Mouse (Mus musculus) E14TG2a.4 (cell line): ENCODE measurements around the gene Hdgf.

Experiments used
- H3K27me3 ChIP-seq: 2 replicates; pipeline ENCODE4 v1.6.1; 2014; ENCODE audit warnings: low read length, control low read depth; ENCODE audit not compliant: insufficient read depth
- H3K36me3 ChIP-seq: 2 replicates; pipeline ENCODE4 v1.6.1; 2014; ENCODE audit warnings: low read length, control low read depth; ENCODE audit not compliant: insufficient read depth
- H3K4me1 ChIP-seq: replicated peaks from 2 replicates; pipeline ENCODE4 v1.6.1; 2014; ENCODE audit warnings: low read depth, low read length, control low read depth
- H3K4me3 ChIP-seq: replicated peaks from 2 replicates; pipeline ENCODE4 v1.5.1; 2014; ENCODE audit warnings: mild to moderate bottlenecking, low read length
- H3K9me3 ChIP-seq: 2 replicates; pipeline ENCODE4 v1.6.1; 2014; ENCODE audit warnings: low read length, control low read depth
- CTCF ChIP-seq: conservative IDR thresholded peaks from 2 replicates; pipeline ENCODE4 v1.5.1; 2014; ENCODE audit warnings: low read length
- NANOG ChIP-seq: IDR thresholded peaks from 2 replicates; pipeline ENCODE4 v1.6.1; 2014; ENCODE audit warnings: borderline replicate concordance, low read length, mixed read lengths
- POU5F1 ChIP-seq: IDR thresholded peaks from 2 replicates; pipeline ENCODE4 v1.6.1; 2014; ENCODE audit warnings: low read length, borderline replicate concordance

The Hdgf gene

DNA sequence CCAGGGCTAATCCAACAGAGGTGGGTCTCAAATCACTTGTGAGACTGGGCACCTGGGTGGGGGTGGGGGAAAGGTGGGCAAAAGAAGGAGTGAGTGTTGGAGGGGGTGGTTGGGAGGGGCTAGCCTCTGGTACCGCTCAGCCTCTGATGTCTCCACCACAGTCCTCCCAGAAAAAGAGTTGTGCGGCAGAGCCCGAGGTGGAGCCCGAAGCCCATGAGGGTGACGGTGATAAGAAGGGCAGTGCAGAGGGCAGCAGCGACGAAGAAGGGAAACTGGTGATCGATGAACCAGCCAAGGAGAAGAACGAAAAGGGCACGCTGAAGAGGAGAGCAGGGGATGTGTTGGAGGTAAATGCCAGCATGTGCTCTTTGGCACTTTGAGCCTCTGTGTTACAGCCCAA lies 7.8 kb downstream of the Hdgf start:
- Histone ChIP-seq H3K4me3 (peak overlapping the region; percentile 96; the same call in 1 of the 2 replicates), H3K4me1 (peaks cover 91% of the 10 kb centered on the region), H3K9me3 (no peaks in the 10 kb centered on the region), H3K36me3 (peaks cover 82% of the 10 kb centered on the region), H3K27me3 (no peaks in the 10 kb centered on the region)
- TF ChIP-seq CTCF (no peak), POU5F1 (no peak), NANOG (no peak)

DNA sequence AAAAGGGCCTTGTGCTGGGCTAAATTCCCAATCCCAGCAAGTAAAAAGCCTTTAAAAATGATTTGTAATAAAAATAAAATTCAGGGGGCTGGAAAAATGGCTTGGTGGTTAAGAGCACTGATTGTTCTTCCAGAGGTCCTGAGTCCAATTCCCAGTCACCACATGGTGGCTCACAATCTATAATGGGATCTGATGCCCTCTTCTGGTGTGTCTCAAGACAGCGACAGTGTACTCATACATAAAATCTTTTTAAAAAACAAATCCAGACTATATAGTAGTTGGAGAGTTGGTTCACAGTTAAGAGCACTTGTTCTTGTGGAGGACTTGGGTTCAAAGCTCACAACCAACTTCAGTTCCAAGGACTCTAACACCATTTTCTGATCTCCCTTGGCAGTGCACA lies 10.9 kb downstream of the Hdgf start:
- Histone ChIP-seq H3K4me1 (peaks cover 85% of the 10 kb centered on the region), H3K9me3 (no peaks in the 10 kb centered on the region), H3K36me3 (peaks cover 81% of the 10 kb centered on the region), H3K4me3 (no peak overlapping the region), H3K27me3 (no peaks in the 10 kb centered on the region)
- TF ChIP-seq NANOG (no peak), POU5F1 (no peak), CTCF (0 out of 2 replicates have a peak, but pooled peaks have one; percentile 3)

DNA sequence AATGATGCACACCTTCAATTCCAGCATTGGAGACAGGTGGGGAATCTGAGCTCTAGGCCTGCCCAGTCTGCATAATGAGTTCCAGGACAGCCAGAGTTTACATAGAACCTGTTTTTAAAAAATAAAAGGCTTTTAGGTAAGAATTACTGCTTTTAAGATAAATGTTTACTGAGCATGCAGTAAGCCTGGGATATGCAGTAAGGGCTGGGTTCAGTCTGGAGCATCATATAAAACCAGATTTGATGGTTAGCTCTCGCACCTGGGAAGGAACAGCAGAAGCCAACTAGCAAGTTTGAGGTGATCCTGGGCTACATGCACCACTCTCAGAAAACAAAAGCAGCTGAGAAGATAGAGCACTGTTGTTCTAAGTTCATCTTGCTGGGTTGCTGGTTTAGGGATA lies 12.4 kb downstream of the Hdgf start:
- H3K4me1 ChIP-seq, result peaks cover 72% of the 10 kb centered on the region
- no peak for TF ChIP-seq CTCF
- TF ChIP-seq POU5F1, result no peak
- no peaks in the 10 kb centered on the region for H3K9me3 ChIP-seq
- H3K4me3 ChIP-seq, result peak overlapping the region; percentile 92; the same call in 1 of the 2 replicates
- H3K27me3 ChIP-seq, result no peaks in the 10 kb centered on the region
- H3K36me3 ChIP-seq, result peaks cover 81% of the 10 kb centered on the region

DNA sequence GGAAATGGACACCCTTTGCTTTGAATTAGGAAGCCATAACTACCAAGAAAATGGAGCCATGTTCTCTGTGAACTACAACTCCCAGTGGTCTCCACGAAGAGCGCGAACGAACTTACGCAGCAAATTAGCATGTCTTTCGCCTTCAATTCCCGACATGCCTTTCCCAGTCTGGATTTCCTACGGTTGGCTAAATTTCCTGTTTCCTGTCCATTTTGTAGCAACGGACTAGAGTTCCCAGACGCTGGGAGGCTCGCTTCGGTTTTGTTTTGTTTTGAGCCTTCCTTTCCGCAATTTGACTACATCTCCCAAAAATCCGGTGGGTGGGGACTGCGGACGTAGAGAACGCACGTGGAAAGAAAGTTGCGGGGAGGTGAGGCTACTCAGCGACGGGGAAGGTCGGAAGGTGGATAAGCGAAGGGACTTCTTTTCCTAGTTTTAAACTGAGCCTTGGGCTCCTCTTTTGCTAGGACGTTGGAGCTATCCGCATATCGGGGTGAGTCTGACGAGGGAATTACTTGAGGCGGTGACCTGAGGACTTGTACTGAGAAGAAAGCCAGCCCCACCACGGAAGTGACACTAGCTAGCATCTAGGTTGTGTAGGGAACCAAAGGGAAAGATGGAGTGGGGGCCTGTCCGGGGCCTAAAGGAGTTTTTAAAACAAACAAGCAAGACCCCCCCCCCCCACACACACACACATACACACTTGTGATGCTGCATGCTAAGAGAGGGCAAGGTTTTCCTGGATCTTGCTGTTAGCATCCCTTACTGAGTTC lies 13.4 kb downstream of the Hdgf start, which contains the start of gene Mrpl24:
Gene Mrpl24, plus strand, starts transcription at position 171 of the 773 bp plus-strand sequence.
- no peak for TF ChIP-seq POU5F1
- TF ChIP-seq CTCF, result no peak
- TF ChIP-seq NANOG, result no peak
- H3K4me1 ChIP-seq, result peaks cover 71% of the 10 kb centered on the region
- H3K9me3 ChIP-seq, result no peaks in the 10 kb centered on the region
- H3K36me3 ChIP-seq, result peaks cover 81% of the 10 kb centered on the region
- H3K4me3 ChIP-seq, result peak within 1 kb of the TSS; percentile 92
- no peaks in the 10 kb centered on the region for H3K27me3 ChIP-seq

DNA sequence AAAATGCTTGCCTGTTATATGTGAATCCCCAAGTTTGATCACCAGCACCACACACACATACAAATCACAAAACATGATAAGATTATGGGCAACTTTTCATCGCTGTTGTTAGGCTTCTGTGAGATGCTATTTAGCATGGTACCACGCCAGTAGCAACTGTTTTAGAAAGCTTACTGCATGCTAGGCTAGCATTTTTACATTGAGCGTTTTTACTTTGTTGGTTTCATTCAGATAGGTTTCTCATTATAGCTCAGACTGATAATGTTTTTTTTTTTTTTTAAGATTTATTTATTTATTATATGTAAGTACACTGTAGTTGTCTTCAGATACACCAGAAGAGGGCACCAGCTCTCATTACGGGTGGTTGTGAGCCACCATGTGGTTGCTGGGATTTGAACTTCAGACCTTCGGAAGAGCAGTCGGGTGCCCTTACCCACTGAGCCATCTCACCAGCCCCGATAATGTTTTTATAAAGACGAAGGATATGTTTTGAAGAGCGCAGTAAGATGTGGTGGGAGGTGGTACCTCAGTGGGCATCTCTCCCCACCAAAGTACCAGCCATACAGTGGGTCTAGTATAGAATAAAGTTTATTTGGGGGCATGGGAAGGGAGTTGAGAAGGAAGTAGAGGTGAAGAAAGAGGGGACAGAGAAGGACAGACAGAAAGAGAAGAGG lies 14.3 kb downstream of the Hdgf start:
- Histone ChIP-seq H3K4me3 (peak overlapping the region; percentile 92), H3K9me3 (no peaks in the 10 kb centered on the region), H3K36me3 (peaks cover 81% of the 10 kb centered on the region), H3K4me1 (peaks cover 72% of the 10 kb centered on the region), H3K27me3 (no peaks in the 10 kb centered on the region)
- TF ChIP-seq POU5F1 (no peak), CTCF (no peak), NANOG (no peak)

DNA sequence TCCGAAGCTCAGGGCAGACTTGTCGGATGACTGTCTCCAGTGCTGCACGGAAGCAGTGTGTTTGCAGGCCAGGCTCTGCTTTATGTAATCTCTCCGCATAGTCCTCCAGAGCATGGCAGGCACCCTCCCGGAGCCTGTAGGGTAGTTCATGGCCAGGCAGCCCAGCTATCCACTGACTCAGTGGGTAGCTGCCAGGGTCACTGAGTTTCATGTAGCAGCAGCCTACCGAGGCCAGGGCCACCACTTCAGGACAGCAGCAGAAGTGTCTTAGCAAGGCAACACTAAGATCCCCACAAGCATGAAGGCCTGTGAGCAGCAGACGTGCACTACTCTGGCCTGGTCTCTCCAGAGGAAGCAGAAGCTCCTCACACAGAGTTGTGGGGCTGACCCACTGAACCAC lies 18.9 kb downstream of the Hdgf start:
- H3K9me3 ChIP-seq, result peaks cover 8% of the 10 kb centered on the region
- peaks cover 48% of the 10 kb centered on the region for H3K4me1 ChIP-seq
- no peaks in the 10 kb centered on the region for H3K27me3 ChIP-seq
- TF ChIP-seq NANOG (no peak), CTCF (no peak), POU5F1 (no peak)
- peaks cover 80% of the 10 kb centered on the region for H3K36me3 ChIP-seq
- no peak overlapping the region for H3K4me3 ChIP-seq

DNA sequence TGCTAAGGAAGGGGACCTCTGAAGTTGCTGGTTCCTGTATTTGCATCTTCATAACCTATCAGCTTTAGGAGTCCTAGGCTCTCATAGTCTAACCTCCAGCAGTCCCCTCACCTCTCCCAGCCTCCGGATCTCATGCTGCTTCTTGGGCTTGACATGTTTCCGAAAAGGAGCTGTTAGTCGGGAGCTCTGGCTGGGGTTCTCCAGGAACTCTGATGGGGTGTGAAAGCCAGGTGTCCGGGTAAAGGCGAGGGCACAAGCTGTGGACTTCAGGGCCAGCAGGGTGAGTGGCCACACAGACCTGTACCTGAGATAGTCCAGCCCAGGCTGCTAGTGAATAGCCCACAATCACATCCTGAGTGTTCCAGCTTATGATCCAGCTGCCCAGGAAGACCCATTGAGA lies 21.3 kb downstream of the Hdgf start:
- H3K27me3 ChIP-seq, result no peaks in the 10 kb centered on the region
- H3K4me3 ChIP-seq, result no peak overlapping the region
- peaks cover 48% of the 10 kb centered on the region for H3K4me1 ChIP-seq
- peaks cover 8% of the 10 kb centered on the region for H3K9me3 ChIP-seq
- peaks cover 76% of the 10 kb centered on the region for H3K36me3 ChIP-seq
- TF ChIP-seq CTCF (no peak), NANOG (no peak), POU5F1 (no peak)

DNA sequence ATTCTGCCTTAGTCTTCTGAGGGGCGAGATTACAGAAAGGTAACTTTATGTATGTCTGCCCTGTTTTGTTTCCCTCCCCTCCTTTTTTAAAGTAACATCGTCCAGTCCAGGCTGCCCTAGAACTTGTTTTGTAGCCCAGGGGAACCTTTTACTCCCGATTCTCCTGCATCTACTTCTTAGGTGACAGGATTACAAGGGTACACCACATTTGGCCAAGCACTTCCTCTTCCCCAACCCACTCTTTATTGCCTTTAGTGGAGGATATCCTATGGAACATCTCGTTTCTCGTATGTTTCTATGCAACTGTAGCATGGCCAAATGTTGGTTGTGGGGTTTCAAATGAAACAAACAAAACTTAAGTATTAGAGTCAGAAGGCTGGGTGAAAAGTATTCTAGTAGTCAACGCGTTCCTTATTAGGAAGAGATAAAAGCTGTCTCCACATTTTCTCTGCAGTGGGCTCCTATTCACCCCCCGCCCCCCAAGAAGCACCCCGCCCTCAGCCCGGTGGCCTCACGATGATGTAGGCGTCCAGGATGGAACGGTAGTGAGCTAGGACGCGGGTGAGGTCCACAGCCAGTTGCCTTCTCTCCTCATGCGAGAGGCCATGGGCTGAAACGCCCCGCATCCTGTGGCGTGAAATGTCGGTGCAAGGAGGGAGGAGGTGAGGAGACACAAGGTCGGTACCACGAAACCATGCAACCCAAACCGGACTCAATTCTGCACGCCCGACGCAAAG lies 23.4 kb downstream of the Hdgf start:
- H3K4me1 ChIP-seq, result peaks cover 58% of the 10 kb centered on the region
- peak overlapping the region; percentile 94 for H3K4me3 ChIP-seq
- no peaks in the 10 kb centered on the region for H3K27me3 ChIP-seq
- TF ChIP-seq POU5F1 (no peak), CTCF (no peak), NANOG (no peak)
- H3K9me3 ChIP-seq, result peaks cover 8% of the 10 kb centered on the region
- H3K36me3 ChIP-seq, result peaks cover 75% of the 10 kb centered on the region
